Mouse (Mus musculus) CH12.LX (cell line): ENCODE measurements around the gene Gkn3. TPM values are rescaled to one million over a fixed set of nuclear protein-coding genes. Genes with fewer than 3 reads are reported as not detected.
A peak's percentile ranks its signal among the peaks of the same experiment; 100 is the strongest.

Experiments used
- DNase-seq: peaks from one replicate; pipeline ENCODE4 v3.0.0-alpha.2; 2013; ENCODE audit errors: extremely low read depth
- H3K27ac ChIP-seq: 2 replicates; pipeline ENCODE4 v1.5.1; 2012; ENCODE audit warnings: low read depth, mild to moderate bottlenecking, control low read depth, moderate library complexity; ENCODE audit not compliant: insufficient read depth
- H3K27me3 ChIP-seq: replicated peaks from 2 replicates; pipeline ENCODE3; 2012; ENCODE audit warnings: inconsistent platforms
- H3K36me3 ChIP-seq, 2 experiments: replicated peaks in 1 of 2; 2 replicates each; pipeline versions ENCODE3 to v1.6.1; 2012; ENCODE audit warnings: inconsistent platforms in 1 of 2, low read length in 1 of 2, mild to moderate bottlenecking in 1 of 2, mixed read lengths in 1 of 2, moderate library complexity in 1 of 2; ENCODE audit not compliant: control insufficient read depth in 1 of 2, insufficient read depth in 1 of 2
- H3K4me1 ChIP-seq, 2 experiments: 2 replicates each; pipeline ENCODE4 v1.6.1; 2012; ENCODE audit warnings: inconsistent platforms in 1 of 2, moderate library complexity in 1 of 2; ENCODE audit not compliant: insufficient read depth in 2 of 2, control insufficient read depth in 1 of 2
- H3K4me2 ChIP-seq: 2 replicates; pipeline ENCODE4 v1.6.1; 2012; ENCODE audit warnings: low read depth, mild to moderate bottlenecking, control low read depth; ENCODE audit not compliant: poor library complexity, insufficient read depth, severe bottlenecking
- H3K4me3 ChIP-seq, 3 experiments: fragments of 150-350 bp in 1 of 3; sonication (generic) in 1 of 3; replicated peaks in 1 of 3; 2 replicates each; pipeline versions ENCODE3 to v1.5.1; 2011 to 2012; ENCODE audit warnings: low read depth in 2 of 3, low read length in 2 of 3, mild to moderate bottlenecking in 2 of 3, moderate library complexity in 2 of 3, control low read depth in 1 of 3, improper control_type of control experiment in 1 of 3, inconsistent platforms in 1 of 3, mixed read lengths in 1 of 3; ENCODE audit not compliant: poor library complexity in 1 of 3
- H3K79me2 ChIP-seq: replicated peaks from 2 replicates; pipeline ENCODE4 v1.6.1; 2012; ENCODE audit warnings: mild to moderate bottlenecking, moderate library complexity; ENCODE audit not compliant: control insufficient read depth, poor library complexity, insufficient read depth, severe bottlenecking; ENCODE audit errors: extremely low read depth
- H3K9ac ChIP-seq: 2 replicates; pipeline ENCODE4 v1.6.1; 2012; ENCODE audit warnings: low read depth, mild to moderate bottlenecking, control low read depth, moderate library complexity; ENCODE audit not compliant: insufficient read depth
- H3K9me3 ChIP-seq: replicated peaks from 2 replicates; pipeline ENCODE3; 2012; ENCODE audit warnings: low read length, inconsistent platforms, mixed read lengths
- CTCF ChIP-seq, 2 experiments: IDR thresholded peaks in 1 of 2; conservative IDR thresholded peaks in 1 of 2; 2 replicates each; pipeline ENCODE4 v1.5.1; 2011 to 2012; ENCODE audit warnings: low read depth in 2 of 2, low read length in 2 of 2, improper control_type of control experiment in 1 of 2, inconsistent platforms in 1 of 2, mild to moderate bottlenecking in 1 of 2, moderate library complexity in 1 of 2
- ETS1 ChIP-seq: conservative IDR thresholded peaks from 2 replicates; pipeline ENCODE4 v1.6.1; 2012; ENCODE audit warnings: low read depth, mild to moderate bottlenecking, inconsistent platforms, low read length, improper control_type of control experiment, moderate library complexity
- MAX ChIP-seq: IDR thresholded peaks from 2 replicates; pipeline ENCODE4 v1.6.1; 2011; ENCODE audit warnings: low read length, improper control_type of control experiment
- MXI1 ChIP-seq: IDR thresholded peaks from 2 replicates; pipeline ENCODE4 v1.6.1; 2011; ENCODE audit warnings: mild to moderate bottlenecking, low read depth, low read length, improper control_type of control experiment
- NELFE ChIP-seq: IDR thresholded peaks from 2 replicates; pipeline ENCODE4 v1.6.1; 2011; ENCODE audit warnings: low read depth, low read length, improper control_type of control experiment
- PAX5 ChIP-seq: IDR thresholded peaks from 2 replicates; pipeline ENCODE4 v1.6.1; 2012; ENCODE audit warnings: low read length, inconsistent platforms, mixed read lengths
- POLR2A ChIP-seq: IDR thresholded peaks from 2 replicates; pipeline ENCODE4 v1.6.1; 2011; ENCODE audit warnings: low read depth, mild to moderate bottlenecking, improper control_type of control experiment, low read length
- POLR2AphosphoS2 ChIP-seq: IDR thresholded peaks from 2 replicates; pipeline ENCODE4 v1.6.1; 2011; ENCODE audit warnings: low read depth, low read length, improper control_type of control experiment
- RAD21 ChIP-seq: IDR thresholded peaks from 2 replicates; pipeline ENCODE4 v1.6.1; 2011; ENCODE audit warnings: low read depth, mild to moderate bottlenecking, low read length, improper control_type of control experiment, moderate library complexity
- SMC3 ChIP-seq: IDR thresholded peaks from 2 replicates; pipeline ENCODE4 v1.6.1; 2011; ENCODE audit warnings: low read depth, low read length, improper control_type of control experiment
- TBP ChIP-seq: conservative IDR thresholded peaks from 2 replicates; pipeline ENCODE4 v1.6.1; 2011; ENCODE audit warnings: low read depth, low read length, improper control_type of control experiment
- TCF12 ChIP-seq: IDR thresholded peaks from 2 replicates; pipeline ENCODE4 v1.6.1; 2014; ENCODE audit warnings: low read depth, mild to moderate bottlenecking, inconsistent platforms, low read length, improper control_type of control experiment
- UBTF ChIP-seq: IDR thresholded peaks from 2 replicates; pipeline ENCODE4 v1.6.1; 2012; ENCODE audit warnings: low read depth, mild to moderate bottlenecking, inconsistent platforms, low read length, improper control_type of control experiment, moderate library complexity
- USF1 ChIP-seq: IDR thresholded peaks from 2 replicates; pipeline ENCODE4 v1.6.1; 2014; ENCODE audit warnings: low read depth, mild to moderate bottlenecking, inconsistent platforms, low read length, improper control_type of control experiment
- ZMIZ1 ChIP-seq: IDR thresholded peaks from 2 replicates; pipeline ENCODE4 v1.6.1; 2012; ENCODE audit warnings: low read depth, mild to moderate bottlenecking, inconsistent platforms, low read length, improper control_type of control experiment
- ZNF384 ChIP-seq: IDR thresholded peaks from 2 replicates; pipeline ENCODE4 v1.6.1; 2012; ENCODE audit warnings: low read depth, low read length, improper control_type of control experiment, inconsistent platforms
- dilution Hi-C: fragments of 300-500 bp; cut with MboI; formaldehyde crosslinking; loops from 2 replicates; pipeline ENCODE4 v1.14.3; 2020; ENCODE audit warnings: low sequenced_read_pairs; ENCODE audit not compliant: extremely low pct_unique_long_range_greater_than_20kb, extremely low pct_ligation_motif_present
- in situ Hi-C: fragments of 300-500 bp; cut with MboI; formaldehyde crosslinking; loops from 3 replicates; pipeline ENCODE4 v1.14.3; 2019; ENCODE audit warnings: low sequenced_read_pairs, low pct_ligation_motif_present, low pct_unique_long_range_greater_than_20kb, mixed read lengths
- polyA plus RNA-seq: library from polyadenylated mRNA; unstranded; fragments of >175 nt; gene quantifications from 2 replicates; pipeline ENCODE4 v1.2.1, GENCODE M21; 2012; ENCODE audit warnings: low read depth; ENCODE audit not compliant: insufficient read length
- total RNA-seq, 2 experiments: library from RNA; depleted of rRNA; stranded (reverse); fragments of 300-350 nt in 1 of 2; fragments of >200 nt in 1 of 2; gene quantifications; 2 replicates each; pipeline ENCODE4 v1.2.3; 2012 to 2014

Gkn3 gene
- total and polyA plus RNA-seq, 3 experiments: not detected

GRCm38 (mm10) chr6:87386203-87386602, 2.5 kb downstream of the Gkn3 start:
- in situ Hi-C loops (no loop called here), dilution Hi-C loops (no loop called here)
- Histone ChIP-seq H3K36me3 (no peaks in the 10 kb centered on the region), H3K4me1 (peaks cover 0 to 20% of the 10 kb centered on the region in 2 experiments; a peak in 2 of 4 replicates), H3K9me3 (no peaks in the 10 kb centered on the region), H3K27me3 (peaks cover 8% of the 10 kb centered on the region), H3K9ac (no peak overlapping the region), H3K79me2 (no peaks in the 10 kb centered on the region), H3K4me3 (no peak overlapping the region), H3K27ac (no peak overlapping the region), H3K4me2 (no peak overlapping the region)
- DNase-seq: peak; percentile 65
- TF ChIP-seq ZNF384 (peak; percentile 97), SMC3 (peak; percentile 68), NELFE (no peak), CTCF (conservative IDR thresholded peaks at IDR 0.05 in 1 of 2, IDR thresholded peaks at IDR 0.05 in 1 of 2; ENCODE audit: low read depth in 2 of 2, low read length in 2 of 2) (peak; percentile 88 to 89), UBTF (no peak), RAD21 (peak; percentile 60)

GRCm38 (mm10) chr6:87384761-87385160, 4.0 kb downstream of the Gkn3 start:
- H3K27me3 ChIP-seq: peaks cover 6% of the 10 kb centered on the region
- in situ Hi-C loops: no loop called here

DNA sequence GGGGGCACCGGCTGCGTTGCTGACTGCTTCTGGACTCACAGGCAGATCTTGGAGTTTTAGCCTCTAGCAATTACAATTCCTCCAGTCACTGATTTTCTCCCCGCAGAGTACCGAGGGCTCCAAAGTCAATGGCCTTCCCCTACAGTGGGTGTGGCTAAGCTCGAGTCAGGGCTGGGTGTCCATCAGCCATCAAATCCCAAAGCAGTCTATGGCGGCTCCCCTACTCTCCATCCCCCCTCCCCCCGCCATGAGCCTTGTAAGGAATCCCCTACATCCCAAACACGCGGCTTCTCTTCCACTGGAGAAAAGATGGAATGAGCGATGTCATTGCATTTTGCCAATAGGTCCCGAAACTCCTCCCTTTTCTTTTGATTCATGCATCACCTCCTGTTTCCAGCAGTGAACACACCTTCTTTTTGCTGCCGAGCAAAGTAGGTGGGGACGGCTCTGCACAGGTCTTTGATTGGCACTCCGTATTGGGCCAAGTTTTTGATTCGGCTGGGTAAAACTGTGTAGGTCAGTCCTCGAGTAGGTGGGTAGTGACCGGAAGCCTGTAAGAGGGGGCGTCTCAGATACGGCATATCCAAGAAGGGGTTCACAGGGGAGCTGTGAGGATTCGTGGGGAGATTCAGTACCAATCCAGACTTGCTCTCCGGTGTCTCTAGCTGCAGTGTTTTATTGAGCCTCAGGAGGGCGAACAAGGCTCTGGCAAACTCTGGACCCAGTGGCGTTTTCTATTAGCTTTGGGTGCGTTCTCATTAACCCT, 4.6 kb downstream of the Gkn3 start:
- Histone ChIP-seq H3K4me1 (peaks cover 0 to 31% of the 10 kb centered on the region in 2 experiments; a peak in 2 of 4 replicates), H3K4me3 (no peak overlapping the region), H3K27me3 (peaks cover 6% of the 10 kb centered on the region), H3K9ac (no peak overlapping the region), H3K9me3 (no peaks in the 10 kb centered on the region), H3K4me2 (0 out of 2 replicates have a peak overlapping the region, but pooled peaks have one; percentile 33), H3K27ac (no peak overlapping the region), H3K36me3 (no peaks in the 10 kb centered on the region), H3K79me2 (no peaks in the 10 kb centered on the region)
- dilution Hi-C loops (no loop called here), in situ Hi-C loops (no loop called here)
- peak; percentile 47 for TF ChIP-seq RAD21
- no peak for TF ChIP-seq NELFE
- TF ChIP-seq ETS1: no peak
- no peak for TF ChIP-seq TCF12
- TF ChIP-seq MXI1: no peak
- peak; percentile 29 for TF ChIP-seq SMC3
- peak; percentile 12 to 53; a peak in 2 of 4 replicates for TF ChIP-seq CTCF (conservative IDR thresholded peaks at IDR 0.05 in 1 of 2, IDR thresholded peaks at IDR 0.05 in 1 of 2; ENCODE audit: low read depth in 2 of 2, low read length in 2 of 2)
- TF ChIP-seq MAX: no peak
- no peak for TF ChIP-seq PAX5
- no peak for DNase-seq

More at GRCm38 (mm10) chr6:87384761-87385160, 4.0 kb downstream of the Gkn3 start:
- TF ChIP-seq USF1: no peak
- TF ChIP-seq POLR2AphosphoS2: no peak
- TF ChIP-seq TBP: no peak
- no peak for TF ChIP-seq POLR2A
- no peak for TF ChIP-seq ZMIZ1
- no peaks in the 10 kb centered on the region for H3K36me3 ChIP-seq
- H3K4me1 ChIP-seq: peaks cover 0 to 31% of the 10 kb centered on the region in 2 experiments; a peak in 2 of 4 replicates
- H3K27ac ChIP-seq: no peak overlapping the region
- H3K4me2 ChIP-seq: no peak overlapping the region
- H3K9ac ChIP-seq: no peak overlapping the region
- DNase-seq: no peak
- dilution Hi-C loops: no loop called here
- H3K4me3 ChIP-seq: no peak overlapping the region
- H3K79me2 ChIP-seq: no peaks in the 10 kb centered on the region
- H3K9me3 ChIP-seq: no peaks in the 10 kb centered on the region
